Mouse (Mus musculus) CH12.LX (cell line): ENCODE measurements around the gene Inhbb. TPM values are rescaled to one million over a fixed set of nuclear protein-coding genes. Genes with fewer than 3 reads are reported as not detected.

ENCODE experiments used
- DNase-seq: peaks from one replicate; pipeline ENCODE4 v3.0.0-alpha.2; 2013; ENCODE audit errors: extremely low read depth
- H3K27ac ChIP-seq: 2 replicates; pipeline ENCODE4 v1.5.1; 2012; ENCODE audit warnings: low read depth, mild to moderate bottlenecking, control low read depth, moderate library complexity; ENCODE audit not compliant: insufficient read depth
- H3K27me3 ChIP-seq: replicated peaks from 2 replicates; pipeline ENCODE3; 2012; ENCODE audit warnings: inconsistent platforms
- H3K36me3 ChIP-seq, 2 experiments: replicated peaks in 1 of 2; 2 replicates each; pipeline versions ENCODE3 to v1.6.1; 2012; ENCODE audit warnings: inconsistent platforms in 1 of 2, low read length in 1 of 2, mild to moderate bottlenecking in 1 of 2, mixed read lengths in 1 of 2, moderate library complexity in 1 of 2; ENCODE audit not compliant: control insufficient read depth in 1 of 2, insufficient read depth in 1 of 2
- H3K4me1 ChIP-seq, 2 experiments: 2 replicates each; pipeline ENCODE4 v1.6.1; 2012; ENCODE audit warnings: inconsistent platforms in 1 of 2, moderate library complexity in 1 of 2; ENCODE audit not compliant: insufficient read depth in 2 of 2, control insufficient read depth in 1 of 2
- H3K4me2 ChIP-seq: 2 replicates; pipeline ENCODE4 v1.6.1; 2012; ENCODE audit warnings: low read depth, mild to moderate bottlenecking, control low read depth; ENCODE audit not compliant: poor library complexity, insufficient read depth, severe bottlenecking
- H3K4me3 ChIP-seq, 3 experiments: fragments of 150-350 bp in 1 of 3; sonication (generic) in 1 of 3; replicated peaks in 1 of 3; 2 replicates each; pipeline versions ENCODE3 to v1.5.1; 2011 to 2012; ENCODE audit warnings: low read depth in 2 of 3, low read length in 2 of 3, mild to moderate bottlenecking in 2 of 3, moderate library complexity in 2 of 3, control low read depth in 1 of 3, improper control_type of control experiment in 1 of 3, inconsistent platforms in 1 of 3, mixed read lengths in 1 of 3; ENCODE audit not compliant: poor library complexity in 1 of 3
- H3K79me2 ChIP-seq: replicated peaks from 2 replicates; pipeline ENCODE4 v1.6.1; 2012; ENCODE audit warnings: mild to moderate bottlenecking, moderate library complexity; ENCODE audit not compliant: control insufficient read depth, poor library complexity, insufficient read depth, severe bottlenecking; ENCODE audit errors: extremely low read depth
- H3K9ac ChIP-seq: 2 replicates; pipeline ENCODE4 v1.6.1; 2012; ENCODE audit warnings: low read depth, mild to moderate bottlenecking, control low read depth, moderate library complexity; ENCODE audit not compliant: insufficient read depth
- H3K9me3 ChIP-seq: replicated peaks from 2 replicates; pipeline ENCODE3; 2012; ENCODE audit warnings: low read length, inconsistent platforms, mixed read lengths
- BHLHE40 ChIP-seq: IDR thresholded peaks from 2 replicates; pipeline ENCODE4 v1.6.1; 2011; ENCODE audit warnings: mild to moderate bottlenecking, low read depth, low read length, improper control_type of control experiment
- CHD1 ChIP-seq: IDR thresholded peaks from 2 replicates; pipeline ENCODE4 v1.6.1; 2012; ENCODE audit warnings: low read depth, low read length, improper control_type of control experiment, inconsistent platforms
- CHD2 ChIP-seq: IDR thresholded peaks from 2 replicates; pipeline ENCODE4 v1.6.1; 2011; ENCODE audit warnings: low read length, improper control_type of control experiment
- CTCF ChIP-seq, 2 experiments: IDR thresholded peaks in 1 of 2; conservative IDR thresholded peaks in 1 of 2; 2 replicates each; pipeline ENCODE4 v1.5.1; 2011 to 2012; ENCODE audit warnings: low read depth in 2 of 2, low read length in 2 of 2, improper control_type of control experiment in 1 of 2, inconsistent platforms in 1 of 2, mild to moderate bottlenecking in 1 of 2, moderate library complexity in 1 of 2
- EP300 ChIP-seq: IDR thresholded peaks from 2 replicates; pipeline ENCODE4 v1.6.1; 2011; ENCODE audit warnings: low read length, improper control_type of control experiment
- GABPA ChIP-seq: IDR thresholded peaks from 2 replicates; pipeline ENCODE4 v1.6.1; 2012; ENCODE audit warnings: low read depth, low read length, improper control_type of control experiment, inconsistent platforms; ENCODE audit not compliant: insufficient replicate concordance
- HCFC1 ChIP-seq: IDR thresholded peaks from 2 replicates; pipeline ENCODE4 v1.6.1; 2012; ENCODE audit warnings: low read depth, mild to moderate bottlenecking, inconsistent platforms, low read length, improper control_type of control experiment
- IRF4 ChIP-seq: IDR thresholded peaks from 2 replicates; pipeline ENCODE4 v1.6.1; 2014; ENCODE audit warnings: low read depth, mild to moderate bottlenecking, inconsistent platforms, low read length, improper control_type of control experiment
- JUN ChIP-seq: IDR thresholded peaks from 2 replicates; pipeline ENCODE4 v1.6.1; 2011; ENCODE audit warnings: low read depth, mild to moderate bottlenecking, low read length, improper control_type of control experiment, moderate library complexity; ENCODE audit not compliant: insufficient read depth
- KAT2A ChIP-seq: IDR thresholded peaks from 2 replicates; pipeline ENCODE4 v1.6.1; 2012; ENCODE audit warnings: low read length, improper control_type of control experiment, inconsistent platforms; ENCODE audit not compliant: insufficient replicate concordance
- MAFK ChIP-seq: IDR thresholded peaks from 2 replicates; pipeline ENCODE4 v1.6.1; 2011; ENCODE audit warnings: low read length, improper control_type of control experiment; ENCODE audit not compliant: insufficient replicate concordance
- MAZ ChIP-seq: IDR thresholded peaks from 2 replicates; pipeline ENCODE4 v1.6.1; 2012; ENCODE audit warnings: low read depth, mild to moderate bottlenecking, inconsistent platforms, low read length, improper control_type of control experiment, moderate library complexity
- MXI1 ChIP-seq: IDR thresholded peaks from 2 replicates; pipeline ENCODE4 v1.6.1; 2011; ENCODE audit warnings: mild to moderate bottlenecking, low read depth, low read length, improper control_type of control experiment
- MYC ChIP-seq: IDR thresholded peaks from 2 replicates; pipeline ENCODE4 v1.6.1; 2011; ENCODE audit warnings: low read depth, mild to moderate bottlenecking, improper control_type of control experiment, low read length
- PAX5 ChIP-seq: IDR thresholded peaks from 2 replicates; pipeline ENCODE4 v1.6.1; 2012; ENCODE audit warnings: low read length, inconsistent platforms, mixed read lengths
- POLR2A ChIP-seq: IDR thresholded peaks from 2 replicates; pipeline ENCODE4 v1.6.1; 2011; ENCODE audit warnings: low read depth, mild to moderate bottlenecking, improper control_type of control experiment, low read length
- POLR2AphosphoS2 ChIP-seq: IDR thresholded peaks from 2 replicates; pipeline ENCODE4 v1.6.1; 2011; ENCODE audit warnings: low read depth, low read length, improper control_type of control experiment
- RAD21 ChIP-seq: IDR thresholded peaks from 2 replicates; pipeline ENCODE4 v1.6.1; 2011; ENCODE audit warnings: low read depth, mild to moderate bottlenecking, low read length, improper control_type of control experiment, moderate library complexity
- RCOR1 ChIP-seq: conservative IDR thresholded peaks from 2 replicates; pipeline ENCODE4 v1.6.1; 2012; ENCODE audit warnings: low read depth, mild to moderate bottlenecking, inconsistent platforms, low read length, improper control_type of control experiment
- SIN3A ChIP-seq: IDR thresholded peaks from 2 replicates; pipeline ENCODE4 v1.6.1; 2012; ENCODE audit warnings: low read length, improper control_type of control experiment, inconsistent platforms
- TBP ChIP-seq: conservative IDR thresholded peaks from 2 replicates; pipeline ENCODE4 v1.6.1; 2011; ENCODE audit warnings: low read depth, low read length, improper control_type of control experiment
- UBTF ChIP-seq: IDR thresholded peaks from 2 replicates; pipeline ENCODE4 v1.6.1; 2012; ENCODE audit warnings: low read depth, mild to moderate bottlenecking, inconsistent platforms, low read length, improper control_type of control experiment, moderate library complexity
- USF1 ChIP-seq: IDR thresholded peaks from 2 replicates; pipeline ENCODE4 v1.6.1; 2014; ENCODE audit warnings: low read depth, mild to moderate bottlenecking, inconsistent platforms, low read length, improper control_type of control experiment
- ZMIZ1 ChIP-seq: IDR thresholded peaks from 2 replicates; pipeline ENCODE4 v1.6.1; 2012; ENCODE audit warnings: low read depth, mild to moderate bottlenecking, inconsistent platforms, low read length, improper control_type of control experiment
- ZNF384 ChIP-seq: IDR thresholded peaks from 2 replicates; pipeline ENCODE4 v1.6.1; 2012; ENCODE audit warnings: low read depth, low read length, improper control_type of control experiment, inconsistent platforms
- dilution Hi-C: fragments of 300-500 bp; cut with MboI; formaldehyde crosslinking; loops from 2 replicates; pipeline ENCODE4 v1.14.3; 2020; ENCODE audit warnings: low sequenced_read_pairs; ENCODE audit not compliant: extremely low pct_unique_long_range_greater_than_20kb, extremely low pct_ligation_motif_present
- in situ Hi-C: fragments of 300-500 bp; cut with MboI; formaldehyde crosslinking; loops from 3 replicates; pipeline ENCODE4 v1.14.3; 2019; ENCODE audit warnings: low sequenced_read_pairs, low pct_ligation_motif_present, low pct_unique_long_range_greater_than_20kb, mixed read lengths
- polyA plus RNA-seq: library from polyadenylated mRNA; unstranded; fragments of >175 nt; gene quantifications from 2 replicates; pipeline ENCODE4 v1.2.1, GENCODE M21; 2012; ENCODE audit warnings: low read depth; ENCODE audit not compliant: insufficient read length
- total RNA-seq, 2 experiments: library from RNA; depleted of rRNA; stranded (reverse); fragments of 300-350 nt in 1 of 2; fragments of >200 nt in 1 of 2; gene quantifications; 2 replicates each; pipeline ENCODE4 v1.2.3; 2012 to 2014

Gene Inhbb
- total and polyA plus RNA-seq, 3 experiments: not detected

- no peaks in the 10 kb centered on the region for H3K4me1 ChIP-seq
- in situ Hi-C loops (no loop called here), dilution Hi-C loops (no loop called here)
- no peak for TF ChIP-seq CTCF (conservative IDR thresholded peaks at IDR 0.05 in 1 of 2, IDR thresholded peaks at IDR 0.05 in 1 of 2; ENCODE audit: low read depth in 2 of 2, low read length in 2 of 2)
- TF ChIP-seq TBP: no peak
- no peak for TF ChIP-seq MAZ
- TF ChIP-seq CHD2: no peak
- TF ChIP-seq RCOR1: no peak
- no peak for TF ChIP-seq MYC
- no peak for TF ChIP-seq MXI1
- no peak for TF ChIP-seq RAD21
- no peak for TF ChIP-seq ZNF384
- TF ChIP-seq UBTF: no peak
- no peak for TF ChIP-seq EP300
- no peak for TF ChIP-seq USF1
- TF ChIP-seq GABPA: no peak
- TF ChIP-seq POLR2AphosphoS2: no peak
- TF ChIP-seq POLR2A: no peak
- TF ChIP-seq BHLHE40: no peak
- no peaks in the 10 kb centered on the region for H3K79me2 ChIP-seq
- no peak for DNase-seq
- no peaks in the 10 kb centered on the region for H3K36me3 ChIP-seq
- no peak overlapping the region for H3K4me2 ChIP-seq
- H3K9ac ChIP-seq: no peak overlapping the region
- no peak overlapping the region for H3K4me3 ChIP-seq
- no peaks in the 10 kb centered on the region for H3K27me3 ChIP-seq
- H3K9me3 ChIP-seq: peaks cover 66% of the 10 kb centered on the region
- H3K27ac ChIP-seq: no peak overlapping the region
Observed at GRCm38 (mm10) chr1:119401249-119401648, 20.8 kb downstream of the Inhbb start.

GRCm38 (mm10) chr1:119398640-119399039, 23.4 kb downstream of the Inhbb start:
- dilution Hi-C loops: no loop called here
- no peak overlapping the region for H3K27ac ChIP-seq
- no peak overlapping the region for H3K4me2 ChIP-seq
- no peaks in the 10 kb centered on the region for H3K36me3 ChIP-seq
- in situ Hi-C loops: no loop called here
- H3K9me3 ChIP-seq: peaks cover 66% of the 10 kb centered on the region
- H3K4me3 ChIP-seq: no peak overlapping the region
- no peaks in the 10 kb centered on the region for H3K27me3 ChIP-seq
- no peak for TF ChIP-seq JUN
- no peak for TF ChIP-seq SIN3A
- no peak for TF ChIP-seq RAD21
- no peak for TF ChIP-seq HCFC1
- no peak for TF ChIP-seq IRF4
- no peak for TF ChIP-seq KAT2A
- no peak for TF ChIP-seq EP300
- TF ChIP-seq PAX5: no peak
- no peak for TF ChIP-seq MAFK
- TF ChIP-seq MAZ: no peak
- TF ChIP-seq ZMIZ1: no peak
- TF ChIP-seq CHD1: no peak
- no peak for DNase-seq
- H3K4me1 ChIP-seq: no peaks in the 10 kb centered on the region
- H3K79me2 ChIP-seq: no peaks in the 10 kb centered on the region
- no peak overlapping the region for H3K9ac ChIP-seq
